Mouse (Mus musculus) forelimb bud, embryonic 11.5 days (tissue): ENCODE data around the gene Areg.

Experiments used
- DNase-seq: peaks from one replicate; pipeline ENCODE4 v3.0.0-alpha.2; 2012; ENCODE audit warnings: low read depth, low spot score

Areg gene

DNA sequence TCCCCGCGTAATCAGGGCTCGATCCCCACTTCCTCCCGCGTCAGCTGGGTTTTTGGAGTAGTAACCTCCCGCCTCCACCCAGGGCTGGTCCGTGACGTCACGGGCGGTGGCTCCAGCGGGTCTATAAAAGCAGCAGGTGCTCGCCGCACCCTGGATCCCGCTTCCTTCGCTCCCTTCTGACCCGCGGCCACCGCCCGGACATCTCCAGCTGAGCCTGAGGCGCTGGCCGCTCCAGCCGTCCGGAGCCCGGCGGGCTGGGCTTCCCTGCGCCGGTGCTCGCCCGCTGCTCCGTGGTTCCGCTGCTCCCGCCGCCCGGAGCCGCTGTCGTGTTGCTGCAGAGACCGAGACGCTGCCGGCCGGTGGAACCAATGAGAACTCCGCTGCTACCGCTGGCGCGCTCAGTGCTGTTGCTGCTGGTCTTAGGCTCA is at the start of gene Areg:
Areg (plus strand) TSS at position 154 of the 428 bp plus-strand sequence.
- DNase-seq: peak; percentile 30

GRCm38 (mm10) chr5:91090301-91090700 is 49.1 kb upstream of the Areg start:
- DNase-seq: no peak

DNA sequence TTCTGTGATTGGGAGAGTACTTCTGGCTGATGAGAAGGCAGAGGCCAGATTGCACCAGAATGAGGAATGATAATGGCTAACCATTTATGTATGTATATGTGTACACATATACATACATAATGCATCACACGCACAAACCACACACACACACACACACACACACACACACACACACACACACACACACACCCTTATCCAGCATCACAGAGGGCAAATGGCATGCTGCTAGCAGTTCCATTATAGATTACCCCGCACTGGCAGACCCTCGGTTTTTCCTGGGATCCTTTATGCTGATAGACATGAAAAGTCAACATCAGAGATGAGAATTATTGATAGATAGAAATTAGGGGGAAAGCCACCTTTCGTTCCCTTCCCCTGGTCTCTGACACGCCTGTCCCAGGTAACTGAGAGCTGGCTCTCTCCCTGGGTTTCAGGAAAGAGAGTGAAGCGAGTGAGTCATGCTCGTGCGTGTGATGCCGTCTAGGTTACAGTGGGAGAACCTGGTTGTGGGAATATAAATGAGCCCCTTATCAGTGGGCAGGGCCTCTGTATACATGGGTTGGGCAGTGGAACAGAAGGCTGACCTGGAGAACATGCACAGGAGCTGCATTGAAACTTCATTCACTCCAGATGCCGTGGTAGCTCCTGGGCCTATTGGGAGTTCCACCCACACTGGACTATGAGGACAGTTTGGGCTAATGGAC is 41.3 kb upstream of the Areg start:
- no peak for DNase-seq

DNA sequence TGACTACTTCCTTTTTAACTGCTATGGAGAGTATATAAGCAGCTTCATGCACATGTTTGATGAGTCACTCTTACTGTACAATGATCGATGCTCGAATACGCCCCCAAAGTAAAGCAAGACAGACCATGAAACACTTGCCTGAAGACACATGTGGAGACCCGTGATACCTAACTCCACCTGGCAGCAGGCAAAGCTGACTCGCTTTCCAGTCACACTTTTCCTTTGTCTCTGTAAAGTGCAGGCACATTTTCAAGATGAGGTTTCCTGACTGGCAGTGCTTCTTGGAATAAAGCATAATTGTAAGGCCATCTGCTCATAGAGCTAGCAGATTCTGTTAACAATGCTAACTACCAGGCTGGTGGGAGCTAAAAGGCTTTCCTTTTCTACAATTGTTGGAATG is 37.7 kb upstream of the Areg start:
- DNase-seq: no peak

DNA sequence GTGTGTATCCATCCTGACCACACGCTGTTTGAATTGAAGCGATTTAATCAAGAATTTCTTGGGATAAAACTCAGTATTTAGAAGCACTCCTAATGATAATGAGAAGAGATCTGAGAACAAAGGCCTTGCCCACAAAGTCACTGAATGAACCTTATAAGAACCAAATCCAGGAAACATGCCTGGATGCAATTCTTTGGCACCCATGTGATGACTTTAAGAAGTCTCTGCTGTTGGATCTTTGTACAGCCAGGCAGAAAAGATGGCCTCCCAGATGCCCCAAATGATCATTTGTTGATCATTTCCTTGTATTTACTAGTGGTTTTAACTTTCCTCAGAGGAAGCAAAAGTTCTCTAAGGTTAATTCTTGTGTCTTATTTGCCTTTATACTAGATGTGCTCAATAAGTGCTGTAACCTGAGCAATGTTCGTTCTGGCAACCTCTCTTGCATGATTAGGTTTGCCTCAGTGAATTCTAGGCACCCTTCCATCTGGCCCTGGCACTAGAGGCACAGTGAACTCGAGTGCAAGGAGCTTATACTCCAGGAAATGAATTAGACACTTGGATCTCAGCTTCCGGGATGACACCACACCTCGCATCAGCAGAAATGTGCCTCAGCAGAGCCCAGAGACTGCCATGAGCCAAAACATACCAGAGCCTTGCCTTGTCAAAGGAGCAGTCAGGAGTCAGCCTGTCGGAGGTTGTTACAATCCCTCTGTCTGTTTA is 35.3 kb upstream of the Areg start:
- no peak for DNase-seq

- no peak for DNase-seq
Observed at GRCm38 (mm10) chr5:91106248-91106647, 33.2 kb upstream of the Areg start.

DNA sequence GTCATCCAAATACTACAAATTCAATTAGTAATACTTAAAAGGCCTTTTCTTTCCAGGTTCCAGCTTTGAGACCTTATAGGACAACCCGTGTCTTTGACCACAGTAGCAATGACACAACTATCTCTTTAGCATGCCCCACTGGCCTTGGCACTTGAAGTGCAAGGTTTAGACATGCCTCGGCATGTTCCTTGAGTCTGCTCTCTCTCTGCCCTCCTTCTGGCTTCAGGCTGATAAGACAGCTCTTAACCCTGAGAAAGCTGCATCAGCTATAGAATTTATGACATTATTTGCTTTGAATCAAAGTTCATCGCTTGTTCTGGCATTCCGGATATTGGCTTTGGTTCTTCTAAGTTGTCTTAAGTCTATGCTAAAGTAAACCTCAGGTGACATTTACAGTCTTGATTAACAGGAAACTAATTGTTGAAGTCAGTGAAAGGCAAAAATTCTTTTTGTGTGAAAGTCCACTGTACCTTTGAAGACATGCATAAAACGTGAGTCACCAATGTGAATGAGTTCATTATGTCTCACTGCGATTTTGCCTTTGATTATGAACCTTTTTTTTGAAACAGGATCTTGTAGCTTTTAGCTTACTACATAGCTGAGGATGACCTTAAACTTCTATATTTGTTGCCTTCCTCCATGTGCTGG is 29.3 kb upstream of the Areg start:
- no peak for DNase-seq

- DNase-seq: no peak
Observed at GRCm38 (mm10) chr5:91111019-91111418, 28.4 kb upstream of the Areg start.

DNA sequence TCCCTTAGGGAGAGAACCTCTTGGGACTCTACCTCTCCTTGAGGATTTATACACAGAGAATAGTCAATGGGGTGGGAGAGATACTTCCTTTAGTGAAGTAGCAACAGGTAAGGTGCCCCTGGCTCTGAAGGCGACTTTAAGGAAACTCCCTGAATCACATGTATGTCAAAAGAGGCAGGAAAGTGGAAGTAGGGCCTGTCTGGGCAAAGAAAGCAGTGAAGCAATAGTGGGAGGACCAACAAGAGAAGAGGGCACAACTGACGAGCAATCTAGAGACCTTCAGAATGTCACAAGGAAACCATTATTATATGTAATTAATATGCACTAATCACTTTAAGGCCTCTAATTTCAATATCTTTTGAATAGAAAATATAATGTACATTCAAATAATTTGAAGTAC is 25.4 kb upstream of the Areg start:
- no peak for DNase-seq

GRCm38 (mm10) chr5:91114574-91114973 is 24.8 kb upstream of the Areg start:
- DNase-seq: no peak

DNA sequence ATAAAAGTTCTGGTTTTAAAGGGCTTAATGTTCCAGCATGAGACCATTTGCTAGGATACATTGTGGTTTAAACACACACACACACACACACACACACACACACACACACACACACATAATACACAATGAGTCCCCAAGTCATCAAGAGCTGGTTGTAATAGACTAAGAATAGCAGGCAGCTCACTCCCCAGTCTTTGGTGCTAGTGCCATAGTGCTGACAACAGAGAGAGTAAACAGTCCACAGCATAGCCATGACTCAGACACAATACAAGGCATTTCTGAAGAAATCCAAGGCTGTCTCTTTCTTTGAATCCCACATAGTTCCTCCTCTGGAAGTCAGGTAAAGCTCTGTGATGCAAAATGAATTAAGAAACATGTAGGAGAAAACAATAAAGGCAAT is 20.8 kb upstream of the Areg start:
- DNase-seq: no peak

DNA sequence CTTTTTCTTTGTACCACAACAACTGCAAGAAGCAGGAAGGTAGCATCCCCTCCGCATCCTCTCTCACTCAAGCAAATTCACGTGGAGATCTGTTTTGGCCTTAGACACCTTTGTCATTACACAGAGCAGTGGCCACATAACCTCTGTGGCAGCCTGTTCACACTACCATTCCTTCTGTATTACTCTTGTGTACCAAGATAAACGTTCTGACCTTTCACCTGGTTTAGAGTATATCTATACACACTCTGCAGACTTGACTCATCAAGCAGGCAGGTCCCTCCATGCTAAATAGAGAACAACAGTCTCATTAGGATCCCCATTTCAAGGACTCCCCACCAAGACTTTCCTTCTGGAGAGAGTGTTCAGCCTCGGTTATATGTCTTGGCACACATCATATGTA is 16.0 kb upstream of the Areg start:
- DNase-seq: no peak

DNA sequence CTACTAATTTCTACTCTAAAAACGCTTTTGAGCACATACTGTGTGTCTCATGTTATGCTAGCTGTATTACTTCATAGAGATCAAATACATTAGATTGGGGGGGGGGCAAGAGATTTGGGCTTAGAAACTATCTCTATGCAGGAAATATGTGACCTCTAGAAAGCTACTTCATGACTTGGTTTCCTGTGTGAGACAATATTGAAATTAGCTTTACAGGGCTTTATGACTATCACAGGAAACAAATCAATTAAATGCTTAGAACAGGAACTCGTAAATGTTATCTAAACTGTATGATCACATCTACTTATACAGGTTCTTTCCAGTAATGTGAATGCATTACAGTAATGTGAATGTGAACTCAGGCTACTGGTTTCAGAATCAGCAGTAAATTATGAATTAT is 15.3 kb upstream of the Areg start:
- DNase-seq: no peak

GRCm38 (mm10) chr5:91126623-91127022 is 12.8 kb upstream of the Areg start:
- no peak for DNase-seq

GRCm38 (mm10) chr5:91134961-91135360 is 4.4 kb upstream of the Areg start:
- no peak for DNase-seq

DNA sequence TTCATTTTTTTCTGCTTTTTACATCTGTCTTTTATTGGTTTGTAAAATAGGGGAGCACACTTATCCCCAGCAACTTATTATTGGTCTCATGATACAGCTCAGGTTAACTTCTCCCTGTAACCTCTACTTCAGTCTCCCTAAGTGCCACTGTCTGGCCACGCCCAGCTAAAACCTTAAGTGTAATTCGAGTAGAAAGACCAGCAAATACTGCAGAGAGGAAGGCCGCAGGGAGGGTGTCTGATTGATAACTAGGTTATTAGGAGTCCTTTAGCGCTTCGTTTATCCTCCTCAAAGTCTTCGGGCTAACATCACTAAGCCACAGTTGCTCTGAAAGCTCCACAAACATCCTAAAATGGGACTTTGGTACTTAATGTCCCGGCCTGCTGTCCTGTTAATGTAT is 429 bp upstream of the Areg start:
- DNase-seq: peak; percentile 14

DNA sequence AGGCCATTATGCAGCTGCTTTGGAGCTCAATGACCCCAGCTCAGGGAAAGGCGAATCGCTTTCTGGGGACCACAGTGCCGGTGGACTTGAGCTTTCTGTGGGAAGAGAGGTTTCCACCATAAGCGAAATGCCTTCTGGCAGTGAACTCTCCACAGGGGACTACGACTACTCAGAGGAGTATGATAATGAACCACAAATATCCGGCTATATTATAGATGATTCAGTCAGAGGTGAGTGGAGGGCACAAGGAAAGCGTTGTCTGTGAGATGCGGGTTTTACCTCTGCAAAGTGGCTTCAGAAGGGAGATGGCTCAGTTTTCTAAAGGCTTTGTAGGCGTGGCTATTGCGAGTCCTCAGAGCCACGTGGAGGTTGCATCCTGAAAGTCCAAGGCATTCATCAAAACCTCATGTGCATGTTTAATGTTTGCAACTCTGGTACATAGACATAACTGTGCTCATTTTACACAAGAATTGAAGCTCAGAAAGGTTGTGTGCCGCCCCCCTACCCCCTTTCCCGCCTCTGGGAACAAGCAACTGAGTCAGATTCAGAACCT is 1.6 kb downstream of the Areg start:
- no peak for DNase-seq

DNA sequence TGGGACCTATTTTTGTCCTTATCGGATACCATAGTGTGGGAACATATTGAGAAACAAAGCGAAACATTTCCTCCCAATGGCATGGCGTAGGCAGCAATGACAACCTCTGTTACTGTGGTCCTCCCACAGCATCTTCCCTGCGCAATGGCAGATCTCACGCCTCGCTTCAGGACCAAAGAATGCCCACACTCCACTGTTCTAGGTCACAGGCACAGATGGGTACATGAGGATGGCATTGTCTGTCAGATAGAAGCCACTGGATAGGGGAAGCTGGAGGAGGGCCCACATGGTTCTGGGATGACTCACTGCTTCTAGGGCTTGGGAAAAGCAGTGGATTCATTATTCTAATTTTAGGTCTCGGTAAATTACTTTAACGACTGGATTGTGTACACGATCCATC is 5.6 kb downstream of the Areg start:
- DNase-seq: no peak

DNA sequence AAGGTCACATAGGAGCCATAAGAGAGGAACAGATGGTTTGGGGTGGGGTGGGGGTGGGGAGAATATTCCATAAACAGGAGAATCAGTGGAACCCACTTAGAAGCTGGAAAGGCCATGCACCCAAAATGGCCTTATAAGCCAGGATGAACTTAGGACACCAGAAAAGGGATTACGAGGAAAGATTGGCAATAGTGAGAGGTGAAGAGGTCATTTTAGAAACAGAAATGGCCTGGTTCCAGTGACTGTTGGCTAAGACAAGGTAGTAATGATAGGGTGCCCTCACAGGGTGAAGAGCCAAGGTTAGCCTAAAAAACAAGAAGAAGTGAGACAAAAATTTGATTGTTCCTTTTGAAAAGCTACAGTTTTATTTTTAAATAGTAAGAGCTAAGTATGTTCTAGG is 7.6 kb downstream of the Areg start:
- no peak for DNase-seq

- no peak for DNase-seq
Observed at GRCm38 (mm10) chr5:91148054-91148453, 8.7 kb downstream of the Areg start.

GRCm38 (mm10) chr5:91156677-91157076 is 17.3 kb downstream of the Areg start:
- DNase-seq: no peak

DNA sequence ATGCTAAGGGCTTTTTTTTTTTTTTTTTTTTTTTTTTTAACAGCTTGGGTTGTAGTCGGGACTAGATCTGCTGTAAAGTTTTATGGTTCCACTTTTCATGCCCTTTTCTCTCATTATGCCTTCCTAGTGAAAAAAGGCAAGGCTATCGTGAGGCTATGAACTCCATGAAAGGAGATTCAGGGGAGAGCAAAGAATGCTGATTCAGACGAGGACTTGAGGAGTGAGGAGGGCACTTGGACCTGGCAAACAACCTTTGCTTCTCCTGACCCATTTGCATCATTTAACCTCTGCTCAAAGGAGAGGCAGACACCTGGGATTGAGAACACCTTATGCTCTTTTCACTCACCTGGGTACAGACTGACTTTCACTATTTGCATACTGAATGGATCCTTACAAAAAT is 17.8 kb downstream of the Areg start:
- DNase-seq: no peak

DNA sequence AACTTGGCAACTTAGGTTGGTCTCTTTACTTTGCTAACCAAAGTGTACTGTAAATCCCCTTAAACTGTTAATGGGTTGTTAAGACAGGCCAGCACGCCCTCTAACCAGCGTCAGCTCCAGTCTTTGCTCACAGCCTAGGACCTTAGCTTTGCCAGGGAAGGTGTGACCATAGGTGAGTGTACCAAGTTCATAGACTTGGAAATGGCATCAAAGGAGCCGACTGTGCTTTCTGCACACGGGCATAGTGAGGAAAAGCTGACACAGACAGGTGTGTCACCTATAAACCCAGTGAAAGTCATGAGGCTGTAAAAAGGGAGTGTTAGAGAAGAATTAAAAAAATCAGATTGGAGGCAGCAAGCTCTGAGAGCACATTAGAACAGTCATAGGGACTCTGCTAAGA is 23.4 kb downstream of the Areg start:
- DNase-seq: no peak
